Mouse (Mus musculus): ENCODE results near the gene Asb10. TPM values are rescaled to one million over a fixed set of nuclear protein-coding genes. Genes with fewer than 3 reads are reported as not detected.
A peak's percentile ranks its signal among the peaks of the same experiment; 100 is the strongest.

The Asb10 gene
- total and polyA plus RNA-seq, 2 experiments = 0.10 TPM; not detected in 1

GRCm38 (mm10) chr5:24553621-24554244 lies 13.0 kb upstream of the Asb10 start:
- no peak overlapping the region for H3K4me3 ChIP-seq (ENCODE audit: insufficient read depth, low read depth, low read length)
- TF ChIP-seq POLR2A (IDR thresholded peaks at IDR 0.05; ENCODE audit: extremely low read depth, insufficient read depth, low read length) = no peak
- TF ChIP-seq CTCF (IDR thresholded peaks at IDR 0.05; ENCODE audit: low read depth, low read length) = no peak
- no peak overlapping the region for H3K9ac ChIP-seq (ENCODE audit: low read depth, low read length)
- H3K36me3 ChIP-seq (ENCODE audit: control insufficient read depth, insufficient read depth, low read length) = no peaks in the 10 kb centered on the region
- no peak for DNase-seq (ENCODE audit: extremely low read depth, low read depth, low spot score)
- H3K27me3 ChIP-seq (ENCODE audit: control insufficient read depth, insufficient read depth, low read length) = no peaks in the 10 kb centered on the region; the same call in 1 of the 2 replicates
- WGBS = 78% methylated on average over 5 of the region's 5 CpGs
- H3K4me1 ChIP-seq (ENCODE audit: control insufficient read depth, insufficient read depth, low read length) = no peaks in the 10 kb centered on the region
- H3K79me2 ChIP-seq (ENCODE audit: control insufficient read depth, insufficient read depth, low read length) = no peaks in the 10 kb centered on the region
- H3K27ac ChIP-seq (replicated peaks; ENCODE audit: insufficient read depth, low read depth, low read length) = no peak overlapping the region

GRCm38 (mm10) chr5:24551317-24551688 lies 10.5 kb upstream of the Asb10 start:
- Histone ChIP-seq H3K36me3 (ENCODE audit: control insufficient read depth, insufficient read depth, low read length) (no peaks in the 10 kb centered on the region), H3K4me3 (ENCODE audit: insufficient read depth, low read depth, low read length) (no peak overlapping the region), H3K27me3 (ENCODE audit: control insufficient read depth, insufficient read depth, low read length) (no peaks in the 10 kb centered on the region; the same call in 1 of the 2 replicates), H3K9ac (ENCODE audit: low read depth, low read length) (no peak overlapping the region), H3K27ac (replicated peaks; ENCODE audit: insufficient read depth, low read depth, low read length) (no peak overlapping the region), H3K79me2 (ENCODE audit: control insufficient read depth, insufficient read depth, low read length) (no peaks in the 10 kb centered on the region), H3K4me1 (ENCODE audit: control insufficient read depth, insufficient read depth, low read length) (no peaks in the 10 kb centered on the region)
- no peak for DNase-seq (ENCODE audit: extremely low read depth, low read depth, low spot score)
- 71% methylated on average over 2 of the region's 2 CpGs for WGBS
- TF ChIP-seq CTCF (IDR thresholded peaks at IDR 0.05; ENCODE audit: low read depth, low read length) = no peak
- TF ChIP-seq POLR2A (IDR thresholded peaks at IDR 0.05; ENCODE audit: extremely low read depth, insufficient read depth, low read length) = no peak

GRCm38 (mm10) chr5:24550598-24551316 lies 10.0 kb upstream of the Asb10 start:
- TF ChIP-seq POLR2A (IDR thresholded peaks at IDR 0.05; ENCODE audit: extremely low read depth, insufficient read depth, low read length) = no peak
- no peak for TF ChIP-seq CTCF (IDR thresholded peaks at IDR 0.05; ENCODE audit: low read depth, low read length)
- H3K27ac ChIP-seq (replicated peaks; ENCODE audit: insufficient read depth, low read depth, low read length) = no peak overlapping the region
- no peaks in the 10 kb centered on the region for H3K4me1 ChIP-seq (ENCODE audit: control insufficient read depth, insufficient read depth, low read length)
- no peak overlapping the region for H3K9ac ChIP-seq (ENCODE audit: low read depth, low read length)
- H3K27me3 ChIP-seq (ENCODE audit: control insufficient read depth, insufficient read depth, low read length) = no peaks in the 10 kb centered on the region; the same call in 1 of the 2 replicates
- no peaks in the 10 kb centered on the region for H3K36me3 ChIP-seq (ENCODE audit: control insufficient read depth, insufficient read depth, low read length)
- 36% methylated on average over 26 of the region's 26 CpGs for WGBS
- no peak overlapping the region for H3K4me3 ChIP-seq (ENCODE audit: insufficient read depth, low read depth, low read length)
- DNase-seq (ENCODE audit: extremely low read depth, low read depth, low spot score) = no peak
- H3K79me2 ChIP-seq (ENCODE audit: control insufficient read depth, insufficient read depth, low read length) = no peaks in the 10 kb centered on the region

DNA sequence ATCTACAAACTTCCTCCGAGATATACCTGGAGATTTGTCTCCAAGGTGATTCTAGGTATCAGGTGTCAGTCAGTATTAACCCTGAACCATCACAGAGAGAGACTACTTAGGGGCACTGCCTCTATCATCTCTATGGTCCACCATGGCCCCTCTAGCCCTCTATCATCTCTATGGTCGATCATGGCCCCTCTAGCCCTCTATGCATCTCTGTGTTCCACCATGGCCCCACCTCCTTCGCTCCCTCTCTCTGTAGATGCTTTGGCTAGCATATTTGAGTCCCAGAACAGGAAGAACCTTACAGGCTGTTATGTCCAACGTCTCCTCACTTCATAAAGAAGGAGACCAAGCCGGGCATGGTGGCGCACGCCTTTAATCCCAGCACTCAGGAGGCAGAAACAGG lies 1.9 kb upstream of the Asb10 start:
- no peak overlapping the region for H3K27ac ChIP-seq (replicated peaks; ENCODE audit: insufficient read depth, low read depth, low read length)
- TF ChIP-seq CTCF (IDR thresholded peaks at IDR 0.05; ENCODE audit: low read depth, low read length) = no peak
- no peak for TF ChIP-seq POLR2A (IDR thresholded peaks at IDR 0.05; ENCODE audit: extremely low read depth, insufficient read depth, low read length)
- WGBS = 81% methylated on average over 7 of the region's 7 CpGs
- no peak overlapping the region for H3K4me3 ChIP-seq (ENCODE audit: insufficient read depth, low read depth, low read length)
- peak; percentile 7 for DNase-seq (ENCODE audit: extremely low read depth, low read depth, low spot score)
- H3K4me1 ChIP-seq (ENCODE audit: control insufficient read depth, insufficient read depth, low read length) = no peaks in the 10 kb centered on the region; the same call in 1 of the 2 replicates
- H3K79me2 ChIP-seq (ENCODE audit: control insufficient read depth, insufficient read depth, low read length) = no peaks in the 10 kb centered on the region
- H3K27me3 ChIP-seq (ENCODE audit: control insufficient read depth, insufficient read depth, low read length) = peaks cover 2% of the 10 kb centered on the region
- no peak overlapping the region for H3K9ac ChIP-seq (ENCODE audit: low read depth, low read length)
- H3K36me3 ChIP-seq (ENCODE audit: control insufficient read depth, insufficient read depth, low read length) = no peaks in the 10 kb centered on the region

- Histone ChIP-seq H3K4me3 (ENCODE audit: insufficient read depth, low read depth, low read length) (no peak overlapping the region), H3K4me1 (ENCODE audit: control insufficient read depth, insufficient read depth, low read length) (no peaks in the 10 kb centered on the region; the same call in 1 of the 2 replicates), H3K9ac (ENCODE audit: low read depth, low read length) (no peak overlapping the region), H3K79me2 (ENCODE audit: control insufficient read depth, insufficient read depth, low read length) (no peaks in the 10 kb centered on the region), H3K27me3 (ENCODE audit: control insufficient read depth, insufficient read depth, low read length) (peaks cover 5% of the 10 kb centered on the region), H3K27ac (replicated peaks; ENCODE audit: insufficient read depth, low read depth, low read length) (no peak overlapping the region), H3K36me3 (ENCODE audit: control insufficient read depth, insufficient read depth, low read length) (no peaks in the 10 kb centered on the region)
- no peak for TF ChIP-seq CTCF (IDR thresholded peaks at IDR 0.05; ENCODE audit: low read depth, low read length)
- no peak for TF ChIP-seq POLR2A (IDR thresholded peaks at IDR 0.05; ENCODE audit: extremely low read depth, insufficient read depth, low read length)
- WGBS = 38% methylated on average over 6 of the region's 6 CpGs
- DNase-seq (ENCODE audit: extremely low read depth, low read depth, low spot score) = no peak
Measured at GRCm38 (mm10) chr5:24541144-24541569, 379 bp upstream of the Asb10 start.
